Comparison of ENCODE assay signal across 17 mouse cellular contexts in the genomic region with DNA sequence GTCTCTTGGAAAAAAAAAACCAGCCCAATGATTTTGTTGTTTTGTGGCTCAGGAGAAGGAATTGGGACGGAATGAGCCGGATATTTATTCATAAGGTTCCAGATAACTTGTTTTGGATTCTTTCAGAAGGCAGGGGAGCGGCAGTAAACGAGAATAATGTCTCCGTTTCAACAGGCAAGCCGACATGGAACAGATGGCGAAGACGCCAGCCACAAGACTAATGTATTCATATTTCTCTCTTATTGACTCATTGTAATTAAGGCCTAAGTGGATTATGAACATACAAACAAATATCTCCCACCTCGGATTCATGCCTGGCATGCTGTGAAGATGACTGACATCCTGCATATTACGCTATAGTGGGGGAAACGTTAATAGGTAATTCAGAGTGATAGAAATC. TPM values are rescaled to one million over a fixed set of nuclear protein-coding genes. Genes with fewer than 3 reads are reported as not detected.
DNase-seq lines count a peak whose midpoint lies in the region; ATAC-seq lines count a peak whose summit lies in the region.
"Had no signal": no experiment of that assay in that cellular context is flagged by ENCODE, and none has a peak within 500 bp of the region (broad histone marks: within the 10 kb centered on the region; RNA-seq: fewer than 3 reads in every experiment).

No protein-coding gene starts in this region.

- no peak overlapping the region for H3K4me3 ChIP-seq in neural tube, embryonic 14.5 days (ENCODE audit: low read depth, low read length)
- H3K4me3 ChIP-seq: embryonic facial prominence, embryonic 13.5 days; gastrocnemius, adult 2 months; kidney, embryonic 15.5 days; limb, embryonic 15.5 days had no signal

- no peaks in the 10 kb centered on the region for H3K9me3 ChIP-seq in neural tube, embryonic 14.5 days (ENCODE audit: control insufficient read depth, low read length)
- H3K9me3 ChIP-seq: embryonic facial prominence, embryonic 13.5 days; kidney, embryonic 15.5 days; limb, embryonic 15.5 days had no signal

- peak; percentile 31 to 32 for DNase-seq in heart, postnatal 10 days
- DNase-seq in heart, adult 11 months, result no peak
- DNase-seq in kidney, postnatal 14 days, result peak; percentile 23
- DNase-seq in kidney, adult 11 months, result no peak
- no peak for DNase-seq in neural tube, embryonic 10.5 days (ENCODE audit: extremely low spot score, low spot score)
- DNase-seq in cerebellum, adult 11 months, result no peak
- DNase-seq: adrenal gland, postnatal 36 days; cerebellum, adult 9-11 months; gastrocnemius, adult 2 months; layer of hippocampus, postnatal 36 days; lung, postnatal 10 days; right cerebral cortex, adult 18-20 months; thymus, postnatal 4 days had no signal

- H3K27me3 ChIP-seq in neural tube, embryonic 14.5 days (ENCODE audit: control insufficient read depth, insufficient read depth, low read length), result no peaks in the 10 kb centered on the region
- H3K27me3 ChIP-seq: embryonic facial prominence, embryonic 13.5 days; kidney, embryonic 15.5 days; limb, embryonic 15.5 days had no signal

- ATAC-seq in neural tube, embryonic 14.5 days (ENCODE audit: low read depth), result no peak

- H3K36me3 ChIP-seq in neural tube, embryonic 14.5 days (ENCODE audit: control insufficient read depth, insufficient read depth, low read length), result no peaks in the 10 kb centered on the region
- H3K36me3 ChIP-seq: embryonic facial prominence, embryonic 13.5 days; kidney, embryonic 15.5 days; limb, embryonic 15.5 days had no signal

- no peak overlapping the region for H3K9ac ChIP-seq in neural tube, embryonic 14.5 days (replicated peaks; ENCODE audit: low read depth, low read length)
- H3K9ac ChIP-seq: embryonic facial prominence, embryonic 13.5 days; kidney, embryonic 15.5 days; limb, embryonic 15.5 days had no signal

- H3K4me1 ChIP-seq in neural tube, embryonic 14.5 days (ENCODE audit: control insufficient read depth, insufficient read depth, low read length), result no peaks in the 10 kb centered on the region
- H3K4me1 ChIP-seq: embryonic facial prominence, embryonic 13.5 days; limb, embryonic 15.5 days had no signal

- H3K4me2 ChIP-seq in neural tube, embryonic 14.5 days (ENCODE audit: low read depth, low read length), result no peak overlapping the region
- H3K4me2 ChIP-seq: embryonic facial prominence, embryonic 13.5 days; kidney, embryonic 15.5 days; limb, embryonic 15.5 days had no signal

- H3K27ac ChIP-seq in neural tube, embryonic 14.5 days (ENCODE audit: low read depth, low read length), result peak overlapping the region; percentile 45; the same call in 1 of the 2 replicates
- H3K27ac ChIP-seq: embryonic facial prominence, embryonic 13.5 days; gastrocnemius, adult 2 months; limb, embryonic 15.5 days had no signal

- intact Hi-C loops in heart, postnatal 10 days (cut with DNase I), result no loop called here

- 49% methylated on average over 11 of the region's 11 CpGs for WGBS in neural tube, embryonic 14.5 days

RNA-seq across cellular contexts. Expression of gene Gtf2f2, which starts 43.1 kb away (rescaled TPM):
- 10 to 100 TPM; 17.7 to 21.1 TPM for total RNA-seq in heart, postnatal 10 days (2021)
- polyA plus RNA-seq in neural tube, embryonic 14.5 days (2014; fragmentation: Nextera tagmentation; extraction: Ambion mirVana), result 40.5 and 47.7 TPM in 2 replicates

RNA-seq across cellular contexts. Expression of gene Gpalpp1, which starts 56.8 kb away (rescaled TPM):
- total RNA-seq in heart, postnatal 10 days (2021), result 10 to 100 TPM; 14.6 to 15.0 TPM
- 10.4 and 15.4 TPM in 2 replicates for polyA plus RNA-seq in neural tube, embryonic 14.5 days (2014; fragmentation: Nextera tagmentation; extraction: Ambion mirVana)

RNA-seq across cellular contexts. Expression of gene Nufip1, which starts 57.0 kb away (rescaled TPM):
- 1 to 10 TPM; 5.1 to 5.3 TPM for total RNA-seq in heart, postnatal 10 days (2021)
- polyA plus RNA-seq in neural tube, embryonic 14.5 days (2014; fragmentation: Nextera tagmentation; extraction: Ambion mirVana), result 12.1 and 13.4 TPM in 2 replicates

Comparison
In these comparisons a context has a peak if more than half of its experiments do, and no peak if none do; other contexts are left out.
1. DNase-seq: peak in heart, postnatal 10 days (2 of 2) and kidney, postnatal 14 days (single experiment); none in heart, adult 11 months (single experiment), kidney, adult 11 months (single experiment), neural tube, embryonic 10.5 days (single experiment) and cerebellum, adult 11 months (single experiment).